Mouse (Mus musculus): ENCODE measurements around the gene Proser3.
"Not testable (repeated sequence)": the region's sequence is repeated elsewhere in the genome, so short reads cannot be mapped to it uniquely, and the experiment has no call there.

Proser3 gene

DNA sequence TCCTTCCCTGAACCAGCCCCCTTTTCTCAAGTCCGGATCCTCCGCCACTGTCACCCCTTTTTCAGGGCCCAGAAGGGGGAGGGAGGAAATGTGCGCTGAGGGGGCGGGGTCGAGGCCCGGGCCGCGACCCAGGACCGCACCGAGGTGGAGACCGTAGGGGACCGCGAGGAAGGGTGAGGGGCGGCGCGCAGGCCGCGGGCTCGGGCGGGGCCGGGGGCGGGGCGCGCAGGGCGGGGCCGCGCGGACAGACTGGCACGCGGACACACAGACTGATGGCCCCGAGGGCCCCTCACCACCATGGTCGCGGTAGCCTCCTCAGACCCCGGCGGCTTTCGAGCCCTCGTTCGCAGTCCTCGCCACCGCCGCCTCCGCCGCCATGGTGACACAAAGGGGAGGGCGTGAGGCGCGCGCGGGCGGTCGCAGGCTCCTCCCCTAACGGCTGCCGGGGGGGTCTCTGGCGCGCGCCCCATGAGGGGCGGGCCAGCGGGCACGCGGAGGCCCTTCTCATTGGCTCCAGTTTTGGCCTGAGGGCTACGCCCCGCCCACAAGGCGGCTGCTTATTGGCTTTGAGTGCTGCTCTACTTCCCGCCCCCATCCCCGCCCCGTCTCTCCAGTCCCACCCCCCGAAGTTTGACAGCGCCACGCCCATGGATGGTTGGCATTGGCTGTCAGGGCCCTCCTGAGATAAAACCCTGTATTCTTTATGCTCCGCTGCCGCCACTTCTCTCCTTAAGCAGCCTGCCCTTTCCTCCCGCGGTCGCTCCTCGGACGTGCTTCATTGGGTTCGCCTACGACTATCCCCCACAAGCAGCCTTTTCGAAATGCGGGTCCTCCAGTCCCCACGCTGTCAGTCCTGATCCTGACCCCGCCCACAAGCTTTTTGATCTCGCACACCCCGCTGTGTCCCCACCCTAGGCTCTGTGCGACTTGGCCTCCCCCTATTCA is 17.2 kb downstream of the Proser3 start, which contains the start of gene Arhgap33:
Gene Arhgap33, minus strand, starts transcription at position 428 of the 945 bp plus-strand sequence.
- peak; percentile 97 for DNase-seq

- no peak for DNase-seq
Measured at GRCm38 (mm10) chr7:30533941-30534632, 18.0 kb downstream of the Proser3 start.

- no peak for DNase-seq
Measured at GRCm38 (mm10) chr7:30532931-30533330, 19.2 kb downstream of the Proser3 start.

- no peak for DNase-seq
Measured at GRCm38 (mm10) chr7:30531291-30531815, 20.7 kb downstream of the Proser3 start.

DNA sequence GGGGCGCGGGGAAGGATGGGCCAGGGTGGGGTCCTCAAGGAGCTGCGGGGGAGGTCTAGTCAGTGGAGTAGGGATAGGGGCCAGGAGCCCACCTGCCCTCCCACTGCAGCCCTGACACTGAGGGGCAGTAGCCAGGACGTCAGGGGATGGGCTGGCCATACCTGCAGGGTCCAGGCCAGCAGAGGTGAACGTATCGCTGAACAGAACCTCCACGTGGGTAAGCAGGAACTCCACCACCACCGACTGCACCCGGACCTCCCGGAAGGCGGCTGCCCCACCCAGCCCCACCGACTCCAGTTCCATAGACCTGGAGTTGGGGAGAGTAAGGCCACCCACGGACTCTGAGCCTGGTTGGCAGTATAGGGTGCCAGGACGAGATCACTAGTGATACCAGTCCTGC is 25.1 kb downstream of the Proser3 start:
- DNase-seq = no peak

- no peak for DNase-seq
Measured at GRCm38 (mm10) chr7:30526399-30526798, 25.7 kb downstream of the Proser3 start.

DNA sequence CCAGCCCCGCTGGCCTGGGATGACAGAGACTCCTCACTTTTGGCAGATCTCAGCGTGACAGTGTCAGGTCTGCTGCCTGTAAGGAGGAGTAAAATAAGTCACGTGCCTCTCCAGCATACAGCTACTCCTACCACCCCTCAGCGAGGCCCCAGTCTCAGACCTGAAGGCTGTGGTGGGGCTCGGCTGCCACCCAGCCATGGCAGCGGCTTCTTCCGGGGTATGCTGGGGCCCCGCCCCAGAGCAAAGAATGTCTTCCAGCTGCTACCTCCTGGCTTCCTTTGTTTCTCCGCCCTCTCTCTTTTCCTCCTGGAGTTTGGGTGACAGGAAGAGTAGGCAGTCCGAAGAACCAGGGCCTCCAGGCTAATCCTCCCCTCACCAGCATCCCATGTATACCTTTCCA is 26.1 kb downstream of the Proser3 start:
- peak; percentile 61 for DNase-seq

GRCm38 (mm10) chr7:30524487-30524886 is 27.6 kb downstream of the Proser3 start:
- DNase-seq = no peak

GRCm38 (mm10) chr7:30522871-30523270 is 29.2 kb downstream of the Proser3 start:
- DNase-seq = no peak

GRCm38 (mm10) chr7:30520856-30521255 is 31.2 kb downstream of the Proser3 start:
- no peak for DNase-seq

DNA sequence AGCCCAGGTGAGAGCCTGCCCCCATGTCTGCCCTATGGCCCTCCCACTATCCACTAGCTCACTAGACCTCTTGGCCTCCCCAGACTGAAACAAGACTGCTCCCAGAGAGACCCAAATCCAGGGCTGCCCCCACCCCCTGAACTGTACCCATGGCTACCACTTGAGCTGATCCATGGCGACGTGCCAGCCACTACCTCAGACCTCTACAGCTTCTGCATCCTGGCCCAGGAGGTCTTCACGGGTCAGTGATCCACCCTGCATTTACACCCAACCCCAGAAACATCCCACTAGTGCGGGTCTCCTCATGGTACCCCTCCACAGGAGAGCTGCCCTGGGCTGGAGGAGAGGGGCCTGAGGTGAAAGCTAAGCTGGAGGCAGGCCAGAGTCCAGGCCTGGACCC is 31.7 kb downstream of the Proser3 start:
- no peak for DNase-seq

- no peak for DNase-seq
Measured at GRCm38 (mm10) chr7:30518325-30518724, 33.8 kb downstream of the Proser3 start.

DNA sequence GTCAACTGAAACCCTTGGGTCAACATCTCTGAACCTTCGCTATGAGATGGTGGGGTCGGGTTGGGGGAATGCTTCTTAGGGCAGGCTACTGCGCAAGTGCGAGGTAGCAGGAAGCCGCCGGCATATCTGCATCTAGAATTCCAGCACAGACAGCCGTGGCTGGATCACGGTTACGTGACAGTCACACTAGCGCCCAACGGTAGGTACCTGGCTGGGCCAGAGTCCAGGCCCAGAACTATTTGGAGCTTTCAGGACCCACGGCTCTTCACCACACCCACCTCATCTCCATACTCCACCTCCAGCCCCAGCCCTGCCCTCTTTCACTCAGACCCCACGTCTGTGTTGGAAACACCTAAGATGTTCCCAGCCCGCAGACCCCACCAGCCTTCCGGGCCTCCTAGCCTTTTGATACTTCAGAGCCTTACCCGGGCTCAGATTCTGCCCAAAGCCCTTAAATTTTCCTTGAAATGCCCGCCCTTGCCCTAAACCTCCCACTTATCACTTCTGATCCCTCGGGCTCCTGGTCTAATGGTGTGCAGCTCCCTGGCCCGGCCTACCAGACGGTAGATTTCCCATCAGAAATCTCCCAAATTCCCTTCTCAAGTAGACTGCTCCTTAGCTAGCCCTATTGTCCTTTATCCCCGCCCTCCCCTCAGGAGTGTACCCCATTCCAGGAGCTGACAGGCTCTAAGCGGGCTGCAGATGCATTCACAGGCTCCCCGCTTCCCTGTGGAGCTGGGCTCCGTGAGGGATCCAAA is 36.9 kb downstream of the Proser3 start:
- DNase-seq = no peak

DNA sequence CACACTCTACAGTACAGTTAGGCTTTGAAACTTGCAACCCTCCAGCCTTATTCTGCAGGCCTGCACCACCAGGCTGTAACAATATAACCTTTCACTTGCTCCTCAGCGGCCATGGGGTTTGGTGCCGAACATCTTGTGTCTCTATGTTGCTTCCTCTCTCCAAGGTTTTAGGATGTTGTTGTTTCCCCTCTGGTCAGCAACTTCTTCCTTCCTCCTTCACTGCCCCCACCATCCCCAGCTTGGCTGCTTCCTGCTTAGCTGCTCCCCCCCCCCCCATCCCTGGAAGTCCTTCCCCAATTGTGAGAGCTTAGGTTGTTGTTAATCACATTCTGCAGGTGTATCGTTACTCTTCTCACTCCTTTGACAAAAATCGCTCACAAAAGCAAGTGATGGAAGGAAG is 44.0 kb downstream of the Proser3 start:
- DNase-seq = no peak

DNA sequence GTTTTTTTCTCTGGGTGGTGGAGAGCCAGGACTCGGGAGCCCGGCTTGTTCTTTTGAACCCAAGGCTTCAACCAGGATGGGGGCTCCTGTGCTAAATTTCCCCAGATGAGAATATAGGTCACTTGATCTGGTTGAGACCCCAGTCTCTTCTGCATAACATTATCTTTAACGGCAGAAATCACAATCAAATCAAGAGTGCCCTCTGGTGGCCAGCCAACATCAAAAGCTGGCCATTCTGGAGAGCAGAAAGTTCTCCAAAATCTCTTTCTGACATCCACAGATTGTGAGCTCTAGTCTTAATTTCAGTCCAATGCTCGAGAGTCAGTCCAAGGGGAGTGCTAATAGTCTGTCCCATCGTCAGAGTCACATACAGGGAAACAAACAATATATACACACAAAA is 50.9 kb downstream of the Proser3 start:
- not testable (repeated sequence) for DNase-seq

- peak; percentile 25 for DNase-seq
Measured at GRCm38 (mm10) chr7:30495506-30496042, 56.5 kb downstream of the Proser3 start.

DNA sequence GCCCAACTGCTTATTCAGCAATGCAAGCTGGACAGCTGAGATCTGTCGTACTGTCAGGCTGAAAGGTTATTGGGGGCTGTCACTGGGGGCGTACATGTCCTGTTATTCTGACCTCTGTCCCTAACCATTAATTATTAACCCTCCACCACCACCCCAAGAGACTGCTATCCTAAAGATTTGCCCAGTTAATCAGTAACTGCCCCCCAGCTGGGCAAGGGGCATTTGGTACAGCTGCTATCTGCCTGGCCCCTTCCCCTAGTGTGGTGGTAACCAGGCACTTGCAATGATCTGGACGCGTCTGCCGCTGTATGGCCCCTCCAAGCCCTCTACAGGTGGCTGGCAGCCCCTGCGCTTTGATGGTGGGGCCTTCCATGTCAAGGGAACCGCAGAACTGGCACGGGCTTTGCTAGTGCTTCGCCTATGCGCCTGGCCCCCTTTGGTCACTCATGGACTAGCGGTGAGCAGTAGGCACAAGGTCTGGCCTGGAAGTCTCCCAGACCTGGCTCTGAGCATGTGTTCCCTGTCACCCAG is 58.6 kb downstream of the Proser3 start, which contains the start of gene Prodh2:
Gene Prodh2, plus strand, starts transcription at position 222 of the 531 bp plus-strand sequence.
- DNase-seq = no peak

DNA sequence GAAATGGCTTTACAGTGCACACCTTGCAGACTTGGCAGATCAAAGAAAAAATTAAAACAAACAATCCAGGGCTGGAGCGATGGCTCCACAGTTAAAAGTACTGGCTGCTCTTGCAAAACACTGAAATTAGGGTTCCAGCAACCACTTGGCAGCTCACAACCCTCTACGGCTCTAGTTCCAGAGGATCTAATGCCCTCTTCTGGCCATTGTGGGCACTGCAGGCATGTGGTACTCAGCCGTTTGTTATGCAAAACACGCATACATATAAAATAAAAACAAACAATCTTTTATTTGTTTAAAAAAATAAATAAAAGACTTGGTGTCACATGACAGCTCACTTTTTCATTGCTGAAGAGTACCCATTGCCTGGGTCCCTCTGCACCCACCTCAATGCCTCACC is 59.3 kb downstream of the Proser3 start:
- peak; percentile 84 for DNase-seq

DNA sequence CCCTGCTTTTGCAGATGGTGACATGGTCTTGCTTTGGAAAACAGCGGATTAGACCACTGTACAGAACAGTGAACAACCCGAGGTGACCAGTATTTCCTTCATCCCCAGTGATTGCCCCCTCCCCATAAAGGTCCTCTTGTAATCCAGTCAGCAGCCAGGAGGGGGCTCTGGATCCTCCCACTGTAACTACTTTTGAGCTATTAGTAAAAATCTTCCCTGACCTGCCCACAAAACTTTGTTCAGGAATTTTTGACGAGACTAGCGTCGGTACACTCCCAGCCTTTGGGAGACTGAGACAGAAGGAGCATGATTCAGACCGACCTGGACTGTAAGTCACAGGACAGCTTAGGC is 61.2 kb downstream of the Proser3 start:
- no peak for DNase-seq

GRCm38 (mm10) chr7:30490251-30490956 is 61.7 kb downstream of the Proser3 start:
- DNase-seq = peak; percentile 36
